Mouse (Mus musculus) limb, embryonic 13.5 days (tissue): ENCODE measurements at regions not wholly inside any gene's neighbourhood (a gene's known extent, or its start where the extent isn't known, plus 50 kb on each side); places are given as distances from the start of the nearest gene placed in this dataset. TPM values are rescaled to one million over a fixed set of nuclear protein-coding genes. Genes with fewer than 3 reads are reported as not detected.

Experiments used
- ATAC-seq: fragments of 200-750 bp; cut with Nextera tagmentation; 2 replicates; pipeline ENCODE4 v1.8.0; 2017; ENCODE audit warnings: low read depth, moderate number of reproducible peaks, moderate TSS enrichment; ENCODE audit not compliant: low FRiP score
- H3K27ac ChIP-seq: fragments of 300-500 bp; sonication (generic); 2 replicates; pipeline ENCODE4 v1.5.1; 2015; ENCODE audit warnings: inconsistent platforms, mild to moderate bottlenecking, moderate library complexity
- H3K27me3 ChIP-seq: fragments of 300-500 bp; sonication (generic); 2 replicates; pipeline ENCODE4 v1.6.1; 2015; ENCODE audit warnings: mild to moderate bottlenecking, inconsistent platforms
- H3K36me3 ChIP-seq: fragments of 300-500 bp; sonication (generic); 2 replicates; pipeline ENCODE4 v1.6.1; 2015; ENCODE audit warnings: inconsistent platforms, mild to moderate bottlenecking, moderate library complexity
- H3K4me1 ChIP-seq: fragments of 300-500 bp; sonication (generic); 2 replicates; pipeline ENCODE4 v1.6.1; 2015; ENCODE audit warnings: inconsistent platforms
- H3K4me2 ChIP-seq: fragments of 300-500 bp; sonication (generic); replicated peaks from 2 replicates; pipeline ENCODE4 v1.6.1; 2015; ENCODE audit warnings: inconsistent platforms, mild to moderate bottlenecking, moderate library complexity
- H3K4me3 ChIP-seq: fragments of 300-500 bp; sonication (generic); 2 replicates; pipeline ENCODE4 v1.5.1; 2015; ENCODE audit warnings: moderate library complexity, mild to moderate bottlenecking, inconsistent platforms
- H3K9ac ChIP-seq: fragments of 300-500 bp; sonication (generic); 2 replicates; pipeline ENCODE4 v1.6.1; 2015; ENCODE audit warnings: mild to moderate bottlenecking, inconsistent platforms
- H3K9me3 ChIP-seq: fragments of 300-500 bp; sonication (generic); 2 replicates; pipeline ENCODE4 v1.6.1; 2016; ENCODE audit warnings: inconsistent platforms
- WGBS: fragments of 180-500 bp; shearing (Covaris S2); methylation state at CpG from one replicate; pipeline ENCODE4 v1.1.7; 2015; 5-methylcytosine and 5-hydroxymethylcytosine counted together
- microRNA counts: library from miRNA; unstranded; fragments of <30 nt; microRNA quantifications from one replicate; lab custom pipeline; 2016
- microRNA-seq: library from miRNA; unstranded; fragments of <30 nt; microRNA quantifications from one replicate; pipeline ENCODE4, GENCODE M21; 2016

DNA sequence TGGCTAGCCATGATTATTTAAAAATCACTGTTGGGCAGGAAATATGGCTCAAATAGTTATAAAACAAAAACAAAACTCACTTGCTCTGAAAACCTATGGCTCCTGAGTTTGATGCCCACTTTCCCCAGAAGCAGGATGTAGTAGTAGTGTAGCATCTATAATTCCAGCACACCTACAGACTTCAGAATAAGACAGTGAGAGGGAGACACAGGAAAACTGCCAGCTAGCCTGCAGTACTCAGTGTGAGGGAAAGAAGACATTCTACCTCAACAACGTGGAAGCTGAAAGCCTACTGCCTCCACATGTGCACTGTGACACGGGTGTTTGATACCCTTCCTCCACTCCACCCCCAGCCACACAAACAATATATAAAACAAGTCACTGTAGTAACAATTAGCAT is 68.9 kb upstream of the Fam216b start:
- Histone ChIP-seq H3K9ac (no peak overlapping the region), H3K4me1 (no peaks in the 10 kb centered on the region), H3K9me3 (no peaks in the 10 kb centered on the region), H3K27ac (no peak overlapping the region), H3K4me3 (no peak overlapping the region), H3K4me2 (no peak overlapping the region), H3K36me3 (no peaks in the 10 kb centered on the region), H3K27me3 (no peaks in the 10 kb centered on the region)
- 63% methylated on average over 2 of the region's 2 CpGs for WGBS
- ATAC-seq, result no peak

DNA sequence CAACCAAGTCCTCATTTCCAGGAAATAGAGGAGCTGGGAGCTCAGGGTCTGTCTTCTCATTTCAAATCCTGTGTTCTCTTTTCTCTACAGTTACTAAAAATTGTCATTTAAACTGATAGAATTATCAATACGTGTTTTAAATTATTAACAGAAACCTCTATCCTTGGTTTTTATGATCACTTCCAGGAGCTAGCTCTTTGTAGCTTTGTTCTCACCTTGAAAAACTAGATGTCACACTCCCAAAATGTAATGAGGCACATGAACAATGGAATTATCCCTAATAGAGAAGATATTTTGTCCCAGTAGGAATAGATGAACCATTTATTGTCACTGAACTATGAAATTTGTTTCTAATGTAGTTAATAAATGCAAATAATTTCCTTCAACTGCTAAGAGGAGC is 60.0 kb upstream of the Fam216b start:
- no peak overlapping the region for H3K9ac ChIP-seq
- H3K27me3 ChIP-seq, result no peaks in the 10 kb centered on the region
- ATAC-seq, result no peak
- H3K4me2 ChIP-seq, result no peak overlapping the region
- no peak overlapping the region for H3K27ac ChIP-seq
- no peaks in the 10 kb centered on the region for H3K9me3 ChIP-seq
- H3K36me3 ChIP-seq, result no peaks in the 10 kb centered on the region
- 93% methylated on average over 1 of the region's 1 CpGs for WGBS
- no peak overlapping the region for H3K4me3 ChIP-seq
- no peaks in the 10 kb centered on the region for H3K4me1 ChIP-seq

DNA sequence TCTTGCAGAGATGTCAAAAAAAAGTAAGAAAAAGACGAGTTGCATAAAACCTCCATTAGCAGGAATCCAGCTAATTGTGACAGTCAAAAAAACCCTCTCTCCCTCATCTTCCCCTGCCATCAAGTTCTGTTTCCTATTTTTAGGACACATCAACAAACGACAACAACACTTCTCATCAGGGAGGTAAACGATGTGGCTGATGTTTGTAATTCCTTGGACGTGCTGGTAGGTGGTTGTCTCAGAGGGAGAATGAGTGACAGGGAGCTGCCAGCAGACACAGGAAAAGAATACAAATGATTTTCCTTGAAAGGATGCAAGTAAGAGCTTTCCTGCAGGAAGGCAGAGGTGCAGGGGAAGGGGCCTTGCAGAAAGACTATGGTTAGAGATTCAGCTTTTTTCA is 54.9 kb upstream of the Fam216b start:
- no peaks in the 10 kb centered on the region for H3K9me3 ChIP-seq
- no peak overlapping the region for H3K4me3 ChIP-seq
- 41% methylated on average over 4 of the region's 4 CpGs for WGBS
- no peak for ATAC-seq
- H3K4me1 ChIP-seq, result no peaks in the 10 kb centered on the region
- no peak overlapping the region for H3K9ac ChIP-seq
- H3K27ac ChIP-seq, result no peak overlapping the region
- no peaks in the 10 kb centered on the region for H3K27me3 ChIP-seq
- H3K36me3 ChIP-seq, result no peaks in the 10 kb centered on the region
- no peak overlapping the region for H3K4me2 ChIP-seq

MicroRNAs encoded in the stretch of these regions (microRNA counts, 519-probe panel; counts per million panel counts)
- microRNA mmu-miR-1971 (lab: Ali Mortazavi, UCI), result not detected

Small RNAs in the stretch of these regions (microRNA-seq; reads per million reads assigned to microRNA genes)
- gene Mir1971, result not detected
